Mouse (Mus musculus) kidney, adult 2 months (tissue): ENCODE measurements around the gene AC131692.1.

Experiments
- CTCF ChIP-seq: fragments of 200-500 bp; conservative IDR thresholded peaks from 2 replicates; pipeline ENCODE4 v1.5.1; 2011; ENCODE audit warnings: low read depth, mild to moderate bottlenecking, control low read depth, low read length, moderate library complexity, mixed read lengths; ENCODE audit not compliant: insufficient read depth, insufficient read length
- POLR2A ChIP-seq: fragments of 200-500 bp; IDR thresholded peaks from one replicate; pipeline ENCODE4 v1.6.1; 2011; ENCODE audit warnings: low read depth, low read length, control low read depth

GRCm38 (mm10) chr19:6105586-6105985 lies 11.4 kb downstream of the AC131692.1 start, which contains the start of gene Naaladl1:
- TF ChIP-seq CTCF (no peak), POLR2A (no peak)
